Mouse (Mus musculus) limb, embryonic 15.5 days (tissue): ENCODE results near the gene Braf. TPM values are rescaled to one million over a fixed set of nuclear protein-coding genes. Genes with fewer than 3 reads are reported as not detected.

Experiments used
- ATAC-seq: fragments of 200-750 bp; cut with Nextera tagmentation; 2 replicates; pipeline ENCODE4 v1.8.0; 2017; ENCODE audit warnings: low read depth, moderate TSS enrichment; ENCODE audit not compliant: insufficient number of reproducible peaks, low FRiP score, low TSS enrichment
- H3K27ac ChIP-seq: fragments of 300-500 bp; sonication (generic); 2 replicates; pipeline ENCODE4 v1.5.1; 2015; ENCODE audit warnings: moderate library complexity, mild to moderate bottlenecking, inconsistent platforms
- H3K27me3 ChIP-seq: fragments of 300-500 bp; sonication (generic); 2 replicates; pipeline ENCODE4 v1.6.1; 2015; ENCODE audit warnings: inconsistent platforms
- H3K36me3 ChIP-seq: fragments of 300-500 bp; sonication (generic); 2 replicates; pipeline ENCODE4 v1.6.1; 2015; ENCODE audit warnings: inconsistent platforms
- H3K4me1 ChIP-seq: fragments of 300-500 bp; sonication (generic); 2 replicates; pipeline ENCODE4 v1.6.1; 2015; ENCODE audit warnings: inconsistent platforms
- H3K4me2 ChIP-seq: fragments of 300-500 bp; sonication (generic); 2 replicates; pipeline ENCODE4 v1.6.1; 2015; ENCODE audit warnings: mild to moderate bottlenecking, inconsistent platforms
- H3K4me3 ChIP-seq: fragments of 300-500 bp; sonication (generic); 2 replicates; pipeline ENCODE4 v1.5.1; 2015; ENCODE audit warnings: mild to moderate bottlenecking, inconsistent platforms
- H3K9ac ChIP-seq: fragments of 300-500 bp; sonication (generic); 2 replicates; pipeline ENCODE4 v1.6.1; 2015; ENCODE audit warnings: inconsistent platforms
- H3K9me3 ChIP-seq: fragments of 300-500 bp; sonication (generic); 2 replicates; pipeline ENCODE4 v1.6.1; 2016; ENCODE audit warnings: inconsistent platforms
- WGBS: fragments of 180-500 bp; shearing (Covaris S2); methylation state at CpG from one replicate; pipeline ENCODE4 v1.1.7; 2015; 5-methylcytosine and 5-hydroxymethylcytosine counted together
- polyA plus RNA-seq: library from polyadenylated mRNA; unstranded; fragments of >200 nt; fragmentation: Nextera tagmentation; extraction: Ambion mirVana; gene quantifications from 2 replicates; pipeline ENCODE4 v1.2.1, GENCODE M21; 2015

The Braf gene
- polyA plus RNA-seq, 1 experiment from 2014 or later = 16.5 TPM

GRCm38 (mm10) chr6:39574555-39574869 lies 150.8 kb downstream of the Braf start:
- Histone ChIP-seq H3K27me3 (no peaks in the 10 kb centered on the region), H3K4me1 (peaks cover 14% of the 10 kb centered on the region), H3K27ac (peak overlapping the region; percentile 93), H3K4me3 (peak overlapping the region; percentile 96), H3K9me3 (no peaks in the 10 kb centered on the region), H3K4me2 (peak overlapping the region; percentile 86), H3K36me3 (peaks cover 33% of the 10 kb centered on the region), H3K9ac (peak overlapping the region; percentile 84)
- WGBS = 19% methylated on average over 10 of the region's 10 CpGs
- no peak; the same call in 1 of the 2 replicates for ATAC-seq

- WGBS = under 1% methylated on average over 47 of the region's 49 CpGs
- Histone ChIP-seq H3K4me1 (peaks cover 14% of the 10 kb centered on the region), H3K9ac (peak within 1 kb of the TSS; percentile 84), H3K4me2 (peak within 1 kb of the TSS; percentile 86), H3K9me3 (no peaks in the 10 kb centered on the region), H3K27me3 (no peaks in the 10 kb centered on the region), H3K27ac (peak within 1 kb of the TSS; percentile 93), H3K36me3 (peaks cover 28% of the 10 kb centered on the region), H3K4me3 (peak within 1 kb of the TSS; percentile 96)
- peak; percentile 88 for ATAC-seq
Measured at GRCm38 (mm10) chr6:39573791-39574554, 151.3 kb downstream of the Braf start, which contains the start of gene Adck2. Adck2 (plus strand) TSS chr6:39573873.

GRCm38 (mm10) chr6:39570426-39570825 lies 154.8 kb downstream of the Braf start:
- no peak for ATAC-seq
- Histone ChIP-seq H3K9ac (no peak overlapping the region), H3K36me3 (no peaks in the 10 kb centered on the region), H3K27me3 (no peaks in the 10 kb centered on the region), H3K4me1 (peaks cover 14% of the 10 kb centered on the region), H3K4me3 (no peak overlapping the region), H3K4me2 (no peak overlapping the region), H3K27ac (no peak overlapping the region), H3K9me3 (no peaks in the 10 kb centered on the region)
- WGBS = 54% methylated on average over 3 of the region's 3 CpGs

- no peak overlapping the region for H3K9ac ChIP-seq
- no peaks in the 10 kb centered on the region for H3K27me3 ChIP-seq
- no peak overlapping the region for H3K27ac ChIP-seq
- no peak overlapping the region for H3K4me2 ChIP-seq
- no peaks in the 10 kb centered on the region; the same call in 1 of the 2 replicates for H3K4me1 ChIP-seq
- ATAC-seq = no peak
- WGBS = 15% methylated on average over 5 of the region's 5 CpGs
- no peak overlapping the region for H3K4me3 ChIP-seq
- H3K36me3 ChIP-seq = no peaks in the 10 kb centered on the region
- no peaks in the 10 kb centered on the region for H3K9me3 ChIP-seq
Measured at GRCm38 (mm10) chr6:39567528-39567927, 157.7 kb downstream of the Braf start.

GRCm38 (mm10) chr6:39562166-39563015 lies 162.9 kb downstream of the Braf start:
- no peaks in the 10 kb centered on the region for H3K9me3 ChIP-seq
- 0 out of 2 replicates have a peak overlapping the region, but pooled peaks have one; percentile 10 for H3K9ac ChIP-seq
- H3K27ac ChIP-seq = no peak overlapping the region
- 0 out of 2 replicates have a peak overlapping the region, but pooled peaks have one; percentile 7 for H3K4me3 ChIP-seq
- H3K4me1 ChIP-seq = peaks cover 17% of the 10 kb centered on the region
- ATAC-seq = no peak
- WGBS = 23% methylated on average over 23 of the region's 23 CpGs
- peak overlapping the region; percentile 22; the same call in 1 of the 2 replicates for H3K4me2 ChIP-seq
- no peaks in the 10 kb centered on the region for H3K36me3 ChIP-seq
- H3K27me3 ChIP-seq = no peaks in the 10 kb centered on the region

GRCm38 (mm10) chr6:39559276-39559939 lies 165.9 kb downstream of the Braf start:
- Histone ChIP-seq H3K9me3 (no peaks in the 10 kb centered on the region), H3K36me3 (no peaks in the 10 kb centered on the region), H3K27ac (peak overlapping the region; percentile 12; the same call in 1 of the 2 replicates), H3K4me3 (no peak overlapping the region), H3K27me3 (no peaks in the 10 kb centered on the region), H3K9ac (no peak overlapping the region), H3K4me1 (peaks cover 39% of the 10 kb centered on the region), H3K4me2 (no peak overlapping the region)
- ATAC-seq = no peak
- WGBS = 45% methylated on average over 6 of the region's 6 CpGs

GRCm38 (mm10) chr6:39557723-39558261 lies 167.5 kb downstream of the Braf start, which contains the start of gene Dennd2a:
Dennd2a (minus strand) TSS chr6:39557867.
- H3K27ac ChIP-seq = peak within 1 kb of the TSS; percentile 94
- H3K9me3 ChIP-seq = no peaks in the 10 kb centered on the region
- H3K4me1 ChIP-seq = peaks cover 40% of the 10 kb centered on the region
- H3K27me3 ChIP-seq = no peaks in the 10 kb centered on the region
- ATAC-seq = peak; percentile 91
- WGBS = under 1% methylated on average over 43 of the region's 50 CpGs
- H3K4me3 ChIP-seq = peak within 1 kb of the TSS; percentile 80
- H3K4me2 ChIP-seq = peak within 1 kb of the TSS; percentile 64
- H3K9ac ChIP-seq = peak within 1 kb of the TSS; percentile 95
- H3K36me3 ChIP-seq = no peaks in the 10 kb centered on the region

- Histone ChIP-seq H3K9me3 (no peaks in the 10 kb centered on the region), H3K4me1 (peaks cover 41% of the 10 kb centered on the region), H3K9ac (peak overlapping the region; percentile 95), H3K4me2 (peak overlapping the region; percentile 64), H3K27me3 (no peaks in the 10 kb centered on the region), H3K4me3 (peak overlapping the region; percentile 80), H3K27ac (peak overlapping the region; percentile 94), H3K36me3 (no peaks in the 10 kb centered on the region)
- ATAC-seq = peak; percentile 66
- WGBS = 1% methylated on average over 54 of the region's 54 CpGs
Measured at GRCm38 (mm10) chr6:39556900-39557659, 168.2 kb downstream of the Braf start.

- no peak for ATAC-seq
- no peak overlapping the region for H3K9ac ChIP-seq
- H3K27me3 ChIP-seq = no peaks in the 10 kb centered on the region
- H3K27ac ChIP-seq = no peak overlapping the region
- no peaks in the 10 kb centered on the region for H3K9me3 ChIP-seq
- no peak overlapping the region for H3K4me2 ChIP-seq
- H3K36me3 ChIP-seq = no peaks in the 10 kb centered on the region
- whole genome bisulfite sequencing = 61% methylated on average over 2 of the region's 2 CpGs
- H3K4me3 ChIP-seq = 0 out of 2 replicates have a peak overlapping the region, but pooled peaks have one; percentile 80
- H3K4me1 ChIP-seq = peaks cover 44% of the 10 kb centered on the region
Measured at GRCm38 (mm10) chr6:39555648-39555945, 169.7 kb downstream of the Braf start.

GRCm38 (mm10) chr6:39554888-39555647 lies 170.2 kb downstream of the Braf start:
- no peak overlapping the region for H3K4me2 ChIP-seq
- H3K27me3 ChIP-seq = no peaks in the 10 kb centered on the region
- ATAC-seq = no peak
- WGBS = 76% methylated on average over 12 of the region's 12 CpGs
- H3K9me3 ChIP-seq = no peaks in the 10 kb centered on the region
- no peak overlapping the region for H3K9ac ChIP-seq
- H3K36me3 ChIP-seq = no peaks in the 10 kb centered on the region
- H3K27ac ChIP-seq = no peak overlapping the region
- H3K4me1 ChIP-seq = peaks cover 45% of the 10 kb centered on the region
- H3K4me3 ChIP-seq = 0 out of 2 replicates have a peak overlapping the region, but pooled peaks have one; percentile 80
